Mouse (Mus musculus) lung, postnatal 0 days (tissue): Measurements from ENCODE around the gene Zfp46.

Experiments used
- CTCF ChIP-seq: IDR thresholded peaks from 2 replicates; pipeline ENCODE4 v1.5.1; 2016; ENCODE audit warnings: antibody characterized with exemption, mild to moderate bottlenecking
- EP300 ChIP-seq: IDR thresholded peaks from 2 replicates; pipeline ENCODE4 v1.6.1; 2016; ENCODE audit warnings: antibody characterized with exemption, mild to moderate bottlenecking, control low read depth

DNA sequence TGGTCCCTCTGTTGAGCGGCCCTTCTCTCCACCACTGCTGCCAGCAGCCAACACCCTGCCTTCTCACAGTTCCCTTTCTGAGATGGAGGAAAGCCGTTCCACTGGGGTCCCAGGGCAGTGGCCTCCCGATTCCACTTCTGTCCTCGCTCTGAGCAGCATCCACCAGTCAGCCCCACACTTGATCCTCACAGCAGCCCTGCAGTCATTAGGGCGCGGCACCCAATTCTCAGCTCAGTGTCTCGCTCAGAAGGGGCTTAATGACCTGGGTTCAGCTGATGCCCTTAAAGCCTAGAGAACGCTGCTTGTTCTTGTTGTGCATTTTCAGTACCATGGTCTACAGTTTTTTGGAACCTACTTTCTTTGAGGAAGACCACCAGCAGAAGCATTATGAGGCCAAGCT is 3.4 kb upstream of the Zfp46 start:
- no peak for TF ChIP-seq CTCF
- TF ChIP-seq EP300: no peak
